Mouse (Mus musculus): ENCODE data around the gene Ppp1r8.

- TF ChIP-seq POLR2A (IDR thresholded peaks at IDR 0.05; ENCODE audit: extremely low read depth, insufficient read depth, low read length) (no peak), CTCF (IDR thresholded peaks at IDR 0.05; ENCODE audit: low read depth, low read length) (no peak)
These were observed 24.5 kb downstream of the Ppp1r8 start for GRCm38 (mm10) chr4:132818442-132818841.
